Mouse (Mus musculus) spleen, adult 2 months (tissue): ENCODE data around the gene Abt1. TPM values are rescaled to one million over a fixed set of nuclear protein-coding genes. Genes with fewer than 3 reads are reported as not detected.

Source experiments
- DNase-seq, 2 experiments: peaks; one replicate each; pipeline versions ENCODE4 v3.0.0 to v3.0.0-alpha.2; 2012 to 2021; ENCODE audit warnings: low spot score in 2 of 2, low read depth in 1 of 2
- H3K27ac ChIP-seq: fragments of 200-500 bp; 2 replicates; pipeline ENCODE4 v1.5.1; 2012; ENCODE audit warnings: low read length, inconsistent platforms; ENCODE audit not compliant: insufficient read depth
- H3K27me3 ChIP-seq: fragments of 200-500 bp; 2 replicates; pipeline ENCODE4 v1.6.1; 2012; ENCODE audit warnings: mild to moderate bottlenecking, moderate library complexity, low read length, inconsistent platforms; ENCODE audit not compliant: control insufficient read depth, insufficient read depth
- H3K36me3 ChIP-seq: fragments of 200-500 bp; 2 replicates; pipeline ENCODE4 v1.6.1; 2012; ENCODE audit warnings: mild to moderate bottlenecking, low read length, inconsistent platforms; ENCODE audit not compliant: control insufficient read depth, insufficient read depth
- H3K4me1 ChIP-seq: fragments of 200-500 bp; 2 replicates; pipeline ENCODE4 v1.6.1; 2011; ENCODE audit warnings: inconsistent platforms; ENCODE audit not compliant: control insufficient read depth, insufficient read depth, insufficient read length
- H3K4me3 ChIP-seq: fragments of 200-500 bp; 2 replicates; pipeline ENCODE4 v1.5.1; 2011; ENCODE audit warnings: mild to moderate bottlenecking, inconsistent platforms; ENCODE audit not compliant: insufficient read depth, insufficient read length; ENCODE audit errors: extremely low read depth
- CTCF ChIP-seq: fragments of 200-500 bp; IDR thresholded peaks from 2 replicates; pipeline ENCODE4 v1.5.1; 2011; ENCODE audit warnings: mild to moderate bottlenecking, inconsistent platforms; ENCODE audit not compliant: insufficient read depth, insufficient read length, insufficient replicate concordance; ENCODE audit errors: extremely low read depth
- POLR2A ChIP-seq: fragments of 200-500 bp; IDR thresholded peaks from 2 replicates; pipeline ENCODE4 v1.6.1; 2011; ENCODE audit warnings: low read depth, low read length, inconsistent platforms
- WGBS: fragments of 180-500 bp; shearing (Covaris S2); methylation state at CpG from one replicate; pipeline ENCODE4 v1.1.7; 2018; 5-methylcytosine and 5-hydroxymethylcytosine counted together
- polyA plus RNA-seq: library from polyadenylated mRNA; depleted of rRNA; stranded (reverse); fragments of >200 nt; gene quantifications from 2 replicates; pipeline ENCODE4 v1.2.3, GENCODE M21; 2012

The Abt1 gene
- polyA plus RNA-seq, 1 experiment, result 1.8 TPM

- no peak overlapping the region for H3K4me3 ChIP-seq
- WGBS, result 91% methylated on average over 10 of the region's 10 CpGs
- no peaks in the 10 kb centered on the region for H3K4me1 ChIP-seq
- TF ChIP-seq POLR2A, result no peak
- TF ChIP-seq CTCF, result no peak
- H3K36me3 ChIP-seq, result no peaks in the 10 kb centered on the region
- no peak for DNase-seq
- no peaks in the 10 kb centered on the region for H3K27me3 ChIP-seq
- H3K27ac ChIP-seq, result no peak overlapping the region
These were observed 16.2 kb upstream of the Abt1 start for GRCm38 (mm10) chr13:23439901-23440300.

DNA sequence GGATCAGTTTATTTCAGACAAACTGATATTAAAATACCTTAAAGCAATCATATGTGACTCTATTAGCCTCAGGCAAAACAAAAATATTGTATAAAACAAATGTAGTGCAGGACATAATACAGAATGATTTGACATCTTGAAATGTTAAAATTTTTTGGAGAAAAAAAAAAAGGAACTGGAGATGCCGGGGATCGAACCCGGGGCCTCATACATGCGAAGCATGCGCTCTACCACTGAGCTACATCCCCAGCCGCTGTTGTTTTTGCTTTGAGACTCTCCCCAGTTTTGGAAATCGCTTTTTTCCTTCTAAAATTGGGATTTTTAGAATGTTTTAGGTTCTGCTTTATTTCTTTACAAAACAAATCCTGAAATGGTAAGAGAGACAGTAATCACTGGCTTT is 14.9 kb upstream of the Abt1 start:
- H3K27me3 ChIP-seq, result no peaks in the 10 kb centered on the region
- no peaks in the 10 kb centered on the region for H3K36me3 ChIP-seq
- H3K4me3 ChIP-seq, result peak overlapping the region; percentile 13; the same call in 1 of the 2 replicates
- no peaks in the 10 kb centered on the region for H3K4me1 ChIP-seq
- H3K27ac ChIP-seq, result no peak overlapping the region
- WGBS, result 2% methylated on average over 7 of the region's 7 CpGs
- TF ChIP-seq POLR2A, result no peak
- DNase-seq, result no peak

DNA sequence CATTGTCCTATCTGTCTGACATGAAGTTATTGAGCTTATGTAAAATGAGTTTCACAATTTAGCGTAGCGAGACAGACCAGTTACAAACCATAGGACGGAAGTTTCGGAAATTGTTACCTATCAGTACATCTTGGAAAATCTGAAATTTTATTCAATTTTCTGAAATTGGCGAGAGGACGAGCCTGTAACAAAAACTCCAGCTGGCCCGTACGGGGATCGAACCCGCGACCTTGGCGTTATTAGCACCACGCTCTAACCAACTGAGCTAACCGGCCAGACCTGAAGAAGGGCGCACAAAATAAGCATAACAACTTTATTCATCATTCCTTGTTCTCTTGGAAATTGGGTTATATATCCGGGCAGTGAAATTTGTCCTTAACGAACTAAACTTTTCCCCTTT is 14.2 kb upstream of the Abt1 start:
- Histone ChIP-seq H3K27ac (no peak overlapping the region), H3K27me3 (no peaks in the 10 kb centered on the region), H3K4me1 (peaks cover 2% of the 10 kb centered on the region; the same call in 1 of the 2 replicates), H3K36me3 (no peaks in the 10 kb centered on the region), H3K4me3 (peak overlapping the region; percentile 58)
- TF ChIP-seq CTCF (no peak), POLR2A (no peak)
- peak; percentile 57 to 83 for DNase-seq
- under 1% methylated on average over 17 of the region's 17 CpGs for WGBS

DNA sequence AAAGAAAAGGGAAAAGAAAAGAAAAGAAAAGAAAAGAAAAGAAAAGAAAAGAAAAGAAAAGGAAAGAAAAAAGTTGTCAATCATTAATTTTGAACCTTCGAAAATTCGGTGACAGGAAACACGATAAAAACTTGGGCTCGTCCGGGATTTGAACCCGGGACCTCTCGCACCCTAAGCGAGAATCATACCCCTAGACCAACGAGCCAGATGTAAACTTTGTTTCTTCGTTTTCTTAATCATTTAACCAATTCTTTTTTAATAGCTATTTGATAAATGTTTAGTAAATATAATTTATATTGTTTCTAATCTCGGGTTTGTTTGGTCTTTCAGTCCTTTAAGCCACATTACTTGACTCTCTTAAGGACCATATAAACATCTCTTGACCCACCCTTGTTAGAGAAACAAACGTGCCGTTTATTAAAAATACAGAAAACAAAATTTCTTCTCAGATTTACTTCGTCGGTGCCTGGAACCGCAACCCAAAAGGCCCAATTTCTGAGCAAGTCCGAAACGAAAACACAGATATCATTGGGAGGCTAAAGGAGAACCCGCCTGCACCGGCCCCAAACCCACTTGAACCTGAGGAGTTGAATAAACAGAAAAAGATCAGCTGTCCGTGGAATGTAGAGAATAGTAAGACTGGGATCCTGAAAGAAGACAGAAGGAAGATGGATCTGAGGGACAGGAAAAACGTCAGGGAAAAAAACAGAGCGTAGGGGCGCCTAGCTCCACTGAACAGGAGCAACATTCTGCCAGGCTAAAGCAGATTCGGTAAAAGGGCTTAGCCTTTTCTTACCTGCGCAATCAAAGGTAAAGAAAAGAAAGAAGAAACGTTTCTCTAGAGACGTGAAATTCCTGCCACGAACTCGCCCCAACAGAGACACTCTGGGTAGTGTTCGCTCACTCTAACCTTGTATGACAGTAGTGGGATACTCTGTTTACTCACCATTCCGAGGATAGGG is 13.5 kb upstream of the Abt1 start:
- Histone ChIP-seq H3K27ac (peak overlapping the region; percentile 10), H3K36me3 (no peaks in the 10 kb centered on the region), H3K27me3 (no peaks in the 10 kb centered on the region), H3K4me1 (peaks cover 2% of the 10 kb centered on the region; the same call in 1 of the 2 replicates), H3K4me3 (peak overlapping the region; percentile 58)
- peak in 1 of 2 experiments; percentile 45 for DNase-seq
- under 1% methylated on average over 32 of the region's 32 CpGs for WGBS
- TF ChIP-seq POLR2A (no peak), CTCF (no peak)

DNA sequence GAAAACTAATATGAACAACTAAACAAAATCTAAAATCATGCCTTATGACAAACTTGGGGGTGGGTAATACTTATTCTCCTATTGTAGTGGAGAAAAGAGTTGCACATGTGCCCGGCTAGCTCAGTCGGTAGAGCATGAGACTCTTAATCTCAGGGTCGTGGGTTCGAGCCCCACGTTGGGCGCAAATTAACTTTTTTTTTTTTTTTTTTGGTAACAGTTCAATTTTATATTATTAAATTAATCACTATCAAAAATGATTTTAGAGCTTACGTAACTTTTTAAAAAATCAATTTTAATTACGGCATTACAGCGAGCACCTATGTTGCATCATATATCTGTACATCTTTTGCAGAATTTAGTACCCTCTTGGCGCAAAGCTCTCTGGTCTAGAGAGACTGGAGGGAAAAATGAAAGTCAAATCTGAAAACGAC is 12.6 kb upstream of the Abt1 start:
- no peak for TF ChIP-seq CTCF
- no peak for TF ChIP-seq POLR2A
- H3K4me3 ChIP-seq, result no peak overlapping the region
- H3K27me3 ChIP-seq, result no peaks in the 10 kb centered on the region
- 3% methylated on average over 11 of the region's 11 CpGs for WGBS
- no peak overlapping the region for H3K27ac ChIP-seq
- DNase-seq, result peak in 1 of 2 experiments; percentile 30
- peaks cover 2% of the 10 kb centered on the region; the same call in 1 of the 2 replicates for H3K4me1 ChIP-seq
- H3K36me3 ChIP-seq, result no peaks in the 10 kb centered on the region

- H3K36me3 ChIP-seq, result no peaks in the 10 kb centered on the region
- 30% methylated on average over 12 of the region's 12 CpGs for WGBS
- TF ChIP-seq POLR2A, result no peak
- TF ChIP-seq CTCF, result no peak
- peaks cover 2% of the 10 kb centered on the region; the same call in 1 of the 2 replicates for H3K4me1 ChIP-seq
- H3K27ac ChIP-seq, result no peak overlapping the region
- DNase-seq, result no peak
- H3K4me3 ChIP-seq, result no peak overlapping the region
- H3K27me3 ChIP-seq, result no peaks in the 10 kb centered on the region
These were observed 12.0 kb upstream of the Abt1 start for GRCm38 (mm10) chr13:23435676-23436075.

- Histone ChIP-seq H3K4me3 (no peak overlapping the region), H3K36me3 (no peaks in the 10 kb centered on the region), H3K4me1 (peaks cover 2% of the 10 kb centered on the region; the same call in 1 of the 2 replicates), H3K27me3 (no peaks in the 10 kb centered on the region), H3K27ac (no peak overlapping the region)
- 60% methylated on average over 4 of the region's 4 CpGs for WGBS
- TF ChIP-seq POLR2A, result no peak
- TF ChIP-seq CTCF, result no peak
- no peak for DNase-seq
These were observed 11.6 kb upstream of the Abt1 start for GRCm38 (mm10) chr13:23435241-23435640.
